Mouse (Mus musculus): ENCODE measurements around the gene Elmod3.

DNA sequence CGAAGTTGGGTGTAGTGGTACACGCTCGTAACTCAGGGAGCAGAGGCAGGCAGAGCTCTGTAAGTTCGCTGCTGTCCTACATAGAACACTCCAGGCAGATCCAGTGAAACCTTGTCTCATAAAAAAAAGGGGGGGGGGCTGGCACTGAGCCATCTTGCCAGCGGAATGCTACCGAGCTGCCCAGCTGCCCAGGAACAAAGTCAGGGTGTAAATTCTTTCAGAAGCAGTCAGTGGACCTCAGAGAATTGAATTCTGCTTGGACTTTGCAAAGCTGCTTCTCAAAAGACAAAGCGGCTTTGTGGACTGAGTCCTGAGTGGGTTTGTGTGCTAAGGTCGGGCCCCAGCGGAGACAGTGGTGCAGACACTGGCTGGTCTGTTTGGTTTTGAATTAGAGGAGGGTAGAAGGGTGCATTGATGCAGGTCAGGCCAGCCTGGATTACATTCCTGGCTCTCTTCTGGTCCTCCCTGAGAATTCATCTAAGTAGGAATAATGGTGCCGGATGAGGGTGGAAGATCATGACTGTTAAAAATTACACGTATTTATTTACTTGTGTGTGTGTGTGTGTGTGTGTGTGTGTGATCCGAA lies 54.9 kb downstream of the Elmod3 start:
- TF ChIP-seq CTCF (IDR thresholded peaks at IDR 0.05; ENCODE audit: low read depth) (no peak), EP300 (IDR thresholded peaks at IDR 0.05; ENCODE audit: low read depth) (no peak)

All from liver, postnatal 0 days (tissue).